Mouse (Mus musculus): ENCODE data around the gene Gigyf1.

- TF ChIP-seq CTCF (IDR thresholded peaks at IDR 0.05; ENCODE audit: insufficient read depth, low read length) (peak; percentile 79), POLR2A (IDR thresholded peaks at IDR 0.05; ENCODE audit: borderline replicate concordance, extremely low read depth, low read depth, low read length) (peak; percentile 84; the same call in 1 of the 2 replicates)
Measured at GRCm38 (mm10) chr5:137501709-137502666, 16.4 kb upstream of the Gigyf1 start, which contains the start of gene Pop7.

All from lung, adult 2 months (tissue).